Mouse (Mus musculus): ENCODE results near the gene Sh2d2a.

DNA sequence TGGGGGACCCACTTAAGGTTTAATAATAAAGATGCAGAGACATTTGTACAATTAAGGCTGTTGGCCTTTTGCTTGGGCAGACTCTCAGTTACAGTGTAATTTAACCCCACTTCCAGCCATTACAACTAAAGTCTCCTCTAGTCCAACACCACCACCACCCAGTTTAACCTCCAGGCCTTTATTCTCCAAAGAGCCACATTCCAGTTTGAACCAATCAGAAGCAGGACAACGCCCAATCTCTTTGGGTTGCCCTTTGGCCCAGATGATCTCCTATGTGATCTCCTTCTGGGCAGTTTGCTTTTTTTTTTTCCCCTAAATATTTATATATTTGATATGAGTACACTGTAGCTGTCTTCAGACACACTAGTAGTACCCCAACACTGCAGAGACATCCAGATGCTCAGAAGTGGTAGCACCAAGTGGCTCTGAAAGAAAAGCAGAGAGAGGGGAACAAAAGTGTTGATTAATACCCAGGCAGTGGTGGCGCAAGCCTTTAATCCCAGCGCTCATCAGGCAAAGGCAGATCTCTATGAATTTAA, 46.9 kb downstream of the Sh2d2a start:
- TF ChIP-seq EP300 (IDR thresholded peaks at IDR 0.05; ENCODE audit: low read length): no peak
- TF ChIP-seq JUN (IDR thresholded peaks at IDR 0.05; ENCODE audit: insufficient read depth, low read depth, low read length): no peak
- TF ChIP-seq CHD2 (IDR thresholded peaks at IDR 0.05; ENCODE audit: low read length): no peak
- no peak for TF ChIP-seq POLR2A (IDR thresholded peaks at IDR 0.05; ENCODE audit: low read depth, low read length)
- TF ChIP-seq CTCF (conservative IDR thresholded peaks at IDR 0.05 in 1 of 2, IDR thresholded peaks at IDR 0.05 in 1 of 2; ENCODE audit: low read depth in 2 of 2, low read length in 2 of 2): no peak
- TF ChIP-seq ZC3H11A (IDR thresholded peaks at IDR 0.05; ENCODE audit: low read depth, low read length): no peak
- TF ChIP-seq MAZ (IDR thresholded peaks at IDR 0.05; ENCODE audit: low read depth, low read length): no peak
- TF ChIP-seq ZKSCAN1 (IDR thresholded peaks at IDR 0.05; ENCODE audit: borderline replicate concordance, low read depth, low read length): no peak
- TF ChIP-seq MXI1 (IDR thresholded peaks at IDR 0.05; ENCODE audit: low read depth, low read length): no peak
- TF ChIP-seq NRF1 (IDR thresholded peaks at IDR 0.05; ENCODE audit: low read depth, low read length): no peak
- TF ChIP-seq ELF1 (IDR thresholded peaks at IDR 0.05; ENCODE audit: low read depth, low read length): no peak
- no peak for TF ChIP-seq BHLHE40 (IDR thresholded peaks at IDR 0.05; ENCODE audit: low read depth, low read length)

All from CH12.LX (cell line).